Mouse (Mus musculus) embryonic fibroblast, embryonic 13.5 days (primary cell): ENCODE results near the gene Gm47289.

Source experiments
- CTCF ChIP-seq: IDR thresholded peaks from 2 replicates; pipeline ENCODE4 v1.5.1; 2011; ENCODE audit warnings: mild to moderate bottlenecking, control low read depth, low read length, moderate library complexity, borderline replicate concordance; ENCODE audit not compliant: insufficient read depth
- POLR2A ChIP-seq: IDR thresholded peaks from 2 replicates; pipeline ENCODE4 v1.6.1; 2011; ENCODE audit warnings: low read depth, mild to moderate bottlenecking, control low read depth, low read length, moderate library complexity

GRCm38 (mm10) chr9:119158861-119159260 is at the start of gene Gm47289:
- TF ChIP-seq CTCF (no peak), POLR2A (no peak)
